Mouse (Mus musculus) heart, embryonic 12.5 days (tissue): ENCODE data around the gene Dnah17. TPM values are rescaled to one million over a fixed set of nuclear protein-coding genes. Genes with fewer than 3 reads are reported as not detected.

Source experiments
- microRNA-seq: library from miRNA; unstranded; fragments of <30 nt; microRNA quantifications from one replicate; pipeline ENCODE4, GENCODE M21; 2017
- polyA plus RNA-seq: library from polyadenylated mRNA; unstranded; fragments of >200 nt; fragmentation: Nextera tagmentation; extraction: Ambion mirVana; gene quantifications from 2 replicates; pipeline ENCODE4 v1.2.1, GENCODE M21; 2016

The Dnah17 gene
- polyA plus RNA-seq, 1 experiment from 2014 or later: 0.10 TPM

Small RNA genes lying within 50 kb of the gene (microRNA-seq; reads per million reads assigned to microRNA genes)
- gene Mir6933: not detected

Other genes starting within 250 kb of the Dnah17 start
- 7.1 and 8.0 TPM in 2 replicates for gene Socs3, start 160.6 kb downstream of the Dnah17 start, polyA plus RNA-seq
- 28.9 and 29.6 TPM in 2 replicates for gene Pgs1, start 144.3 kb downstream of the Dnah17 start, polyA plus RNA-seq
- 20.6 and 21.1 TPM in 2 replicates for gene Cyth1, start 118.0 kb upstream of the Dnah17 start, polyA plus RNA-seq
- 14.8 and 16.2 TPM in 2 replicates for gene Usp36, start 159.6 kb upstream of the Dnah17 start, polyA plus RNA-seq
- 0.23 and 0.24 TPM in 2 replicates for gene Cep295nl, start 211.9 kb upstream of the Dnah17 start, polyA plus RNA-seq
- 68.9 and 72.1 TPM in 2 replicates for gene Timp2, start 225.1 kb upstream of the Dnah17 start, polyA plus RNA-seq